Mouse (Mus musculus) hindlimb bud, embryonic 11.5 days (tissue): Measurements from ENCODE around the gene Ntf5.

Experiments used
- DNase-seq: peaks from one replicate; pipeline ENCODE4 v3.0.0-alpha.2; 2012; ENCODE audit warnings: low read depth, low spot score; ENCODE audit errors: extremely low spot score

Ntf5 gene

GRCm38 (mm10) chr7:45403532-45404261 is 9.8 kb upstream of the Ntf5 start:
- no peak for DNase-seq

- no peak for DNase-seq
These were observed 8.1 kb upstream of the Ntf5 start, which contains the start of gene Kcna7 for GRCm38 (mm10) chr7:45405091-45406075. TSS of gene Kcna7 (plus strand) at chr7:45405653.

- no peak for DNase-seq
These were observed 7.0 kb upstream of the Ntf5 start for GRCm38 (mm10) chr7:45406157-45407156.

- no peak for DNase-seq
These were observed 5.7 kb upstream of the Ntf5 start for GRCm38 (mm10) chr7:45407836-45408235.

GRCm38 (mm10) chr7:45408351-45408750 is 5.1 kb upstream of the Ntf5 start:
- DNase-seq: no peak

- no peak for DNase-seq
These were observed 4.5 kb upstream of the Ntf5 start for GRCm38 (mm10) chr7:45408949-45409348.

GRCm38 (mm10) chr7:45409497-45410163 is 3.9 kb upstream of the Ntf5 start:
- no peak for DNase-seq

- DNase-seq: no peak
These were observed 1.1 kb upstream of the Ntf5 start for GRCm38 (mm10) chr7:45412421-45412820.

GRCm38 (mm10) chr7:45413864-45414739 is 607 bp downstream of the Ntf5 start:
- DNase-seq: no peak

GRCm38 (mm10) chr7:45414740-45415224 is 1.3 kb downstream of the Ntf5 start:
- no peak for DNase-seq

GRCm38 (mm10) chr7:45415636-45416035 is 2.1 kb downstream of the Ntf5 start:
- no peak for DNase-seq

GRCm38 (mm10) chr7:45417962-45418492 is 4.5 kb downstream of the Ntf5 start:
- DNase-seq: no peak

- DNase-seq: no peak
These were observed 6.5 kb downstream of the Ntf5 start for GRCm38 (mm10) chr7:45419859-45420614.

- no peak for DNase-seq
These were observed 7.1 kb downstream of the Ntf5 start, which contains the start of gene Lhb for GRCm38 (mm10) chr7:45420615-45420919. TSS of gene Lhb (plus strand) at chr7:45420820.

GRCm38 (mm10) chr7:45421194-45421593 is 7.7 kb downstream of the Ntf5 start:
- DNase-seq: no peak

GRCm38 (mm10) chr7:45426556-45426955 is 13.1 kb downstream of the Ntf5 start:
- no peak for DNase-seq

- no peak for DNase-seq
These were observed 20.3 kb downstream of the Ntf5 start for GRCm38 (mm10) chr7:45433835-45434202.
